Mouse (Mus musculus): ENCODE measurements around the gene Mkrn1. TPM values are rescaled to one million over a fixed set of nuclear protein-coding genes. Genes with fewer than 3 reads are reported as not detected.
"Not testable (repeated sequence)": the region's sequence is repeated elsewhere in the genome, so short reads cannot be mapped to it uniquely, and the experiment has no call there.

Mkrn1 gene
- polyA plus RNA-seq, 1 experiment from 2014 or later: 154 TPM

- Histone ChIP-seq H3K9me3 (ENCODE audit: low read length) (no peaks in the 10 kb centered on the region), H3K27ac (ENCODE audit: low read depth) (peak overlapping the region; percentile 55; the same call in 1 of the 2 replicates), H3K9ac (replicated peaks) (no peak overlapping the region), H3K36me3 (replicated peaks; ENCODE audit: insufficient read depth, low read length) (0 out of 2 replicates have a peak, but pooled peaks cover 2% of the 10 kb centered on the region), H3K27me3 (ENCODE audit: insufficient read depth, low read length) (peaks cover 15% of the 10 kb centered on the region; the same call in 1 of the 2 replicates), H3K4me2 (ENCODE audit: low read depth, low read length) (peak overlapping the region; percentile 45; the same call in 1 of the 2 replicates), H3K4me3 (ENCODE audit: low read depth, low read length) (0 out of 2 replicates have a peak overlapping the region, but pooled peaks have one; percentile 8), H3K4me1 (ENCODE audit: insufficient read depth) (peaks cover 16% of the 10 kb centered on the region)
- ATAC-seq (peak; percentile 7; the same call in 1 of the 2 replicates), DNase-seq (peak; percentile 26)
- TF ChIP-seq CTCF (IDR thresholded peaks at IDR 0.05; ENCODE audit: low read depth) (no peak), EP300 (IDR thresholded peaks at IDR 0.05; ENCODE audit: low read depth) (no peak)
- WGBS (ENCODE audit: insufficient replicate concordance): 22% methylated on average over 4 of the region's 4 CpGs
Observed at GRCm38 (mm10) chr6:39379224-39379623, 41.0 kb downstream of the Mkrn1 start.

GRCm38 (mm10) chr6:39378161-39378835 lies 42.0 kb downstream of the Mkrn1 start:
- not testable (repeated sequence) for H3K9me3 ChIP-seq (ENCODE audit: low read length); H3K27me3 ChIP-seq (ENCODE audit: insufficient read depth, low read length); H3K4me2 ChIP-seq (ENCODE audit: low read depth, low read length); ATAC-seq; H3K36me3 ChIP-seq (replicated peaks; ENCODE audit: insufficient read depth, low read length); H3K27ac ChIP-seq (ENCODE audit: low read depth); H3K9ac ChIP-seq (replicated peaks); H3K4me3 ChIP-seq (ENCODE audit: low read depth, low read length); DNase-seq
- WGBS (ENCODE audit: insufficient replicate concordance): 63% methylated on average over 13 of the region's 13 CpGs
- H3K4me1 ChIP-seq (ENCODE audit: insufficient read depth): peaks cover 16% of the 10 kb centered on the region

DNA sequence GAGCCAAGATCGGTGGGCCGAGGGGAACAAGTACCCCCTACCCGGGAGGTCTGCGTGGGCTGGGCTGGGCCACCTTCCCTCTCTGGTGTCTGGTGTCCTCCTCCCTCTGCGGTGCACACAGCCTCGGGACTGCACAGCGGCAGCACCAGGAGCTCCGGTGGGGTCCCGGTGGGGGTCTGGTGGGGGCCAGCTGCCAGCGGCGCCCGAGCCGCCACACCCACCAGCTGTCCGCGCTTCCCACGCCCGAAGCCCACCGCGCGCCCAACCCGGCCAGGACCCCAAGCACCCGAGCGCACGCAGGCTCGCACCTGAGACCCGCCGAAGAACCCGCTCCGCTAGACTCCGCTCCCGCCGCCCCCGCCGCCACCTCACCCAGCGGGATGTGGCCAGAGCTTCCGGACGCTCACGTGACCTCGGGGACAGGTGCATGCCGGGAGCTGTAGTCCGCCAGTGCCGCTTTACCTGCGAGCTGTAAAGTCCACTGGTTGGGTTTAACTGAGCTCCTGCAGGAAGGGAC lies 42.9 kb downstream of the Mkrn1 start, which contains the start of gene Slc37a3:
Gene Slc37a3 (minus strand): TSS at position 365 of the 517 bp plus-strand sequence.
- no peaks in the 10 kb centered on the region for H3K9me3 ChIP-seq (ENCODE audit: low read length)
- ATAC-seq (peak; percentile 89), DNase-seq (peak; percentile 91)
- H3K9ac ChIP-seq (replicated peaks): peak within 1 kb of the TSS; percentile 87
- H3K4me1 ChIP-seq (ENCODE audit: insufficient read depth): peaks cover 25% of the 10 kb centered on the region
- H3K27me3 ChIP-seq (ENCODE audit: insufficient read depth, low read length): 0 out of 2 replicates have a peak, but pooled peaks cover 4% of the 10 kb centered on the region
- H3K4me2 ChIP-seq (ENCODE audit: low read depth, low read length): peak within 1 kb of the TSS; percentile 97
- peak within 1 kb of the TSS; percentile 96 for H3K4me3 ChIP-seq (ENCODE audit: low read depth, low read length)
- WGBS (ENCODE audit: insufficient replicate concordance): under 1% methylated on average over 37 of the region's 43 CpGs
- 0 out of 2 replicates have a peak, but pooled peaks cover 3% of the 10 kb centered on the region for H3K36me3 ChIP-seq (replicated peaks; ENCODE audit: insufficient read depth, low read length)
- TF ChIP-seq EP300 (IDR thresholded peaks at IDR 0.05; ENCODE audit: low read depth) (no peak), CTCF (IDR thresholded peaks at IDR 0.05; ENCODE audit: low read depth) (no peak)
- H3K27ac ChIP-seq (ENCODE audit: low read depth): peak within 1 kb of the TSS; percentile 73

- Histone ChIP-seq H3K27ac (ENCODE audit: low read depth) (peak overlapping the region; percentile 73; the same call in 1 of the 2 replicates), H3K4me1 (ENCODE audit: insufficient read depth) (peaks cover 28% of the 10 kb centered on the region), H3K9ac (replicated peaks) (peak overlapping the region; percentile 87), H3K27me3 (ENCODE audit: insufficient read depth, low read length) (no peaks in the 10 kb centered on the region), H3K9me3 (ENCODE audit: low read length) (no peaks in the 10 kb centered on the region), H3K36me3 (replicated peaks; ENCODE audit: insufficient read depth, low read length) (0 out of 2 replicates have a peak, but pooled peaks cover 3% of the 10 kb centered on the region), H3K4me3 (ENCODE audit: low read depth, low read length) (peak overlapping the region; percentile 96), H3K4me2 (ENCODE audit: low read depth, low read length) (peak overlapping the region; percentile 97)
- ATAC-seq (no peak), DNase-seq (no peak)
- no peak for TF ChIP-seq CTCF (IDR thresholded peaks at IDR 0.05; ENCODE audit: low read depth)
- no peak for TF ChIP-seq EP300 (IDR thresholded peaks at IDR 0.05; ENCODE audit: low read depth)
- WGBS (ENCODE audit: insufficient replicate concordance): 20% methylated on average over 9 of the region's 9 CpGs
Observed at GRCm38 (mm10) chr6:39376775-39377174, 43.5 kb downstream of the Mkrn1 start.

DNA sequence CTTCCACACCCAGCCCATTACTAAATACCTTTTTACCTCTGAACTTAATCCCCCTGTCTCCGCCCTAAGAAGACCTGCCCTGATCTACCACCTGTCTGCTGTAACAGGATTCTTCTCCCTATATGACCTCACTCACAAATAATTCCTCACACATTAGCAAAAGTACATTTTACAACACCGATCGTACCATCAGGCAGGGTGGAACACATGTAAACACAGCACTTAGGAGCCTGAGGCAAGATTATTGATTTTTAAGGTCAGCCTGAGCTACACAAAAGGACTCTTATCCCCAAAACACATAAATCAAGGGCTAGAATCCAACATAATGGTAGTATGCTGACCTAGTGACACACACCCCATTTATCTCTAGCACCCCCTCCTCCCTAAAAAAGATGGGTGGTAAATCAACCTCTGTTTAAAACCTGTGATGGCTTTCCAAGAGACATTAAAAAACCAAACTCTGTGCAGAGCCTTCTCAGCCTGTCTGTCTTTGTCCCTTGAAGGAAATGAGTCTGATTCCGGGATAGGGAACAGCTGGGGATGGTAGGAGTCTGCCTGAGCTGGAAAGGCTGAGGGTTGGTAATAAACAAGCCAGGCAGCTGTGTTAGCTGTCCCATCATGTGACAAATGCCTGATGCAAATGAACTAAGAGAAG lies 46.8 kb downstream of the Mkrn1 start:
- Histone ChIP-seq H3K27ac (ENCODE audit: low read depth) (peak overlapping the region; percentile 66), H3K9me3 (ENCODE audit: low read length) (no peaks in the 10 kb centered on the region), H3K9ac (replicated peaks) (no peak overlapping the region), H3K36me3 (replicated peaks; ENCODE audit: insufficient read depth, low read length) (0 out of 2 replicates have a peak, but pooled peaks cover 3% of the 10 kb centered on the region), H3K27me3 (ENCODE audit: insufficient read depth, low read length) (no peaks in the 10 kb centered on the region), H3K4me2 (ENCODE audit: low read depth, low read length) (no peak overlapping the region), H3K4me1 (ENCODE audit: insufficient read depth) (peaks cover 22% of the 10 kb centered on the region), H3K4me3 (ENCODE audit: low read depth, low read length) (no peak overlapping the region)
- DNase-seq (no peak), ATAC-seq (peak; percentile 60)
- TF ChIP-seq CTCF (IDR thresholded peaks at IDR 0.05; ENCODE audit: low read depth): no peak
- no peak for TF ChIP-seq EP300 (IDR thresholded peaks at IDR 0.05; ENCODE audit: low read depth)
- 68% methylated on average over 4 of the region's 4 CpGs for WGBS (ENCODE audit: insufficient replicate concordance)

GRCm38 (mm10) chr6:39372727-39373126 lies 47.5 kb downstream of the Mkrn1 start:
- H3K36me3 ChIP-seq (replicated peaks; ENCODE audit: insufficient read depth, low read length): 0 out of 2 replicates have a peak, but pooled peaks cover 3% of the 10 kb centered on the region

More at GRCm38 (mm10) chr6:39372727-39373126, 47.5 kb downstream of the Mkrn1 start:
- WGBS (ENCODE audit: insufficient replicate concordance): 22% methylated on average over 7 of the region's 7 CpGs
- peak overlapping the region; percentile 32 for H3K4me2 ChIP-seq (ENCODE audit: low read depth, low read length)
- no peak for TF ChIP-seq EP300 (IDR thresholded peaks at IDR 0.05; ENCODE audit: low read depth)
- no peak for TF ChIP-seq CTCF (IDR thresholded peaks at IDR 0.05; ENCODE audit: low read depth)
- H3K9ac ChIP-seq (replicated peaks): no peak overlapping the region
- DNase-seq (peak; percentile 26), ATAC-seq (no peak)
- H3K4me1 ChIP-seq (ENCODE audit: insufficient read depth): peaks cover 21% of the 10 kb centered on the region
- peak overlapping the region; percentile 66 for H3K27ac ChIP-seq (ENCODE audit: low read depth)
- H3K27me3 ChIP-seq (ENCODE audit: insufficient read depth, low read length): no peaks in the 10 kb centered on the region
- H3K4me3 ChIP-seq (ENCODE audit: low read depth, low read length): no peak overlapping the region
- no peaks in the 10 kb centered on the region for H3K9me3 ChIP-seq (ENCODE audit: low read length)
